Mouse (Mus musculus): ENCODE results near the gene Mat2b.
"Not testable (repeated sequence)": the region's sequence is repeated elsewhere in the genome, so short reads cannot be mapped to it uniquely, and the experiment has no call there.

The Mat2b gene

GRCm38 (mm10) chr11:40695103-40695502, at the start of gene Mat2b:
Mat2b (minus strand) TSS chr11:40695203.
- no peak for DNase-seq (ENCODE audit: low spot score in 2 of 2)

- DNase-seq (ENCODE audit: low spot score in 2 of 2) = no peak
Measured at GRCm38 (mm10) chr11:40744348-40744747, 49.3 kb upstream of the Mat2b start.

- no peak for DNase-seq (ENCODE audit: low spot score in 2 of 2)
Measured at GRCm38 (mm10) chr11:40741605-40742262, 46.7 kb upstream of the Mat2b start.

GRCm38 (mm10) chr11:40737369-40737768, 42.4 kb upstream of the Mat2b start:
- no peak for DNase-seq (ENCODE audit: low spot score in 2 of 2)

GRCm38 (mm10) chr11:40734251-40734752, 39.3 kb upstream of the Mat2b start:
- DNase-seq (ENCODE audit: low spot score in 2 of 2) = no peak

GRCm38 (mm10) chr11:40733339-40734174, 38.6 kb upstream of the Mat2b start, which contains the start of the genes Hmmr and Nudcd2:
Hmmr (minus strand) TSS chr11:40733422.
Nudcd2 (plus strand) TSS chr11:40733667.
- peak; percentile 80 to 85 for DNase-seq (ENCODE audit: low spot score in 2 of 2)

- no peak for DNase-seq (ENCODE audit: low spot score in 2 of 2)
Measured at GRCm38 (mm10) chr11:40732997-40733338, 38.0 kb upstream of the Mat2b start.

- no peak for DNase-seq (ENCODE audit: low spot score in 2 of 2)
Measured at GRCm38 (mm10) chr11:40718324-40718723, 23.3 kb upstream of the Mat2b start.

- DNase-seq (ENCODE audit: low spot score in 2 of 2) = no peak
Measured at GRCm38 (mm10) chr11:40715524-40715923, 20.5 kb upstream of the Mat2b start.

- DNase-seq (ENCODE audit: low spot score in 2 of 2) = no peak
Measured at GRCm38 (mm10) chr11:40713858-40714257, 18.9 kb upstream of the Mat2b start.

GRCm38 (mm10) chr11:40709899-40710298, 14.9 kb upstream of the Mat2b start:
- DNase-seq (ENCODE audit: low spot score in 2 of 2) = not testable (repeated sequence)

- peak; percentile 12 to 39 for DNase-seq (ENCODE audit: low spot score in 2 of 2)
Measured at GRCm38 (mm10) chr11:40694311-40695087, 504 bp downstream of the Mat2b start.

GRCm38 (mm10) chr11:40693366-40693951, 1.5 kb downstream of the Mat2b start:
- peak; percentile 47 to 59 for DNase-seq (ENCODE audit: low spot score in 2 of 2)

- peak; percentile 90 to 92 for DNase-seq (ENCODE audit: low spot score in 2 of 2)
Measured at GRCm38 (mm10) chr11:40692511-40693365, 2.3 kb downstream of the Mat2b start.

- peak in 1 of 2 experiments; percentile 15 for DNase-seq (ENCODE audit: low spot score in 2 of 2)
Measured at GRCm38 (mm10) chr11:40692101-40692509, 2.9 kb downstream of the Mat2b start.

- DNase-seq (ENCODE audit: low spot score in 2 of 2) = no peak
Measured at GRCm38 (mm10) chr11:40690444-40691127, 4.4 kb downstream of the Mat2b start.

- no peak for DNase-seq (ENCODE audit: low spot score in 2 of 2)
Measured at GRCm38 (mm10) chr11:40683295-40683694, 11.7 kb downstream of the Mat2b start.

- DNase-seq (ENCODE audit: low spot score in 2 of 2) = no peak
Measured at GRCm38 (mm10) chr11:40682456-40682855, 12.5 kb downstream of the Mat2b start.

GRCm38 (mm10) chr11:40677169-40677568, 17.8 kb downstream of the Mat2b start:
- DNase-seq (ENCODE audit: low spot score in 2 of 2) = no peak
